Comparison of ENCODE assay signal across 8 mouse cellular contexts in genomic region chr14:14481840-14482239, GRCm38 (mm10).
DNase-seq lines count a peak whose midpoint lies in the region; ATAC-seq and TF ChIP-seq lines count a peak whose summit lies in the region.

No protein-coding gene starts in this region.

- no peak overlapping the region for H3K27ac ChIP-seq in heart, postnatal 0 days (ENCODE audit: low read depth)
- no peak overlapping the region for H3K27ac ChIP-seq in heart, embryonic 10.5 days
- no peak overlapping the region for H3K27ac ChIP-seq in embryonic facial prominence, embryonic 14.5 days (replicated peaks; ENCODE audit: low read depth, low read length)

- H3K4me3 ChIP-seq in heart, postnatal 0 days (ENCODE audit: low read depth, low read length): no peak overlapping the region
- H3K4me3 ChIP-seq in heart, embryonic 10.5 days: no peak overlapping the region
- no peak overlapping the region for H3K4me3 ChIP-seq in embryonic facial prominence, embryonic 14.5 days (ENCODE audit: low read depth, low read length)

- H3K4me1 ChIP-seq in heart, postnatal 0 days (ENCODE audit: control insufficient read depth, insufficient read depth): no peaks in the 10 kb centered on the region
- no peaks in the 10 kb centered on the region for H3K4me1 ChIP-seq in heart, embryonic 10.5 days
- H3K4me1 ChIP-seq in embryonic facial prominence, embryonic 14.5 days (ENCODE audit: control insufficient read depth, insufficient read depth, low read length): no peaks in the 10 kb centered on the region

- DNase-seq in heart, postnatal 0 days (ENCODE audit: low spot score): peak; percentile 10
- no peak for DNase-seq in heart, embryonic 10.5 days (ENCODE audit: low spot score)
- peak; percentile 9 for DNase-seq in thymus, postnatal 25 days
- DNase-seq in thymus, postnatal 36 days: no peak
- peak; percentile 45 for DNase-seq in embryonic facial prominence, embryonic 14.5 days (ENCODE audit: low spot score)
- DNase-seq in layer of hippocampus, adult 9-11 months: peak; percentile 18
- peak; percentile 24 for DNase-seq in retina, postnatal 1 day
- no peak for DNase-seq in urinary bladder, postnatal 4 days (ENCODE audit: low spot score in 2 of 2)

- no peak overlapping the region for H3K4me2 ChIP-seq in heart, postnatal 0 days (ENCODE audit: low read depth, low read length)
- no peak overlapping the region for H3K4me2 ChIP-seq in embryonic facial prominence, embryonic 14.5 days (ENCODE audit: low read depth, low read length)

- TF ChIP-seq EP300 in heart, postnatal 0 days (IDR thresholded peaks at IDR 0.05; ENCODE audit: low read depth): no peak

- no peaks in the 10 kb centered on the region for H3K36me3 ChIP-seq in heart, postnatal 0 days (replicated peaks; ENCODE audit: control insufficient read depth, insufficient read depth, low read length)
- no peaks in the 10 kb centered on the region for H3K36me3 ChIP-seq in heart, embryonic 10.5 days
- H3K36me3 ChIP-seq in embryonic facial prominence, embryonic 14.5 days (ENCODE audit: control insufficient read depth, insufficient read depth, low read length): no peaks in the 10 kb centered on the region

- peak; percentile 56 for TF ChIP-seq CTCF in heart, postnatal 0 days (IDR thresholded peaks at IDR 0.05; ENCODE audit: low read depth)

- H3K9ac ChIP-seq in heart, postnatal 0 days (replicated peaks; ENCODE audit: low read depth, low read length): no peak overlapping the region
- no peak overlapping the region for H3K9ac ChIP-seq in embryonic facial prominence, embryonic 14.5 days (ENCODE audit: low read depth, low read length)

- ATAC-seq in heart, postnatal 0 days (ENCODE audit: insufficient read depth, low read depth): no peak
- ATAC-seq in embryonic facial prominence, embryonic 14.5 days (ENCODE audit: low read depth): no peak

- 39% methylated on average over 1 of the region's 1 CpGs for WGBS in heart, postnatal 0 days
- WGBS in heart, embryonic 10.5 days: 66% methylated on average over 1 of the region's 1 CpGs
- 79% methylated on average over 1 of the region's 1 CpGs for WGBS in embryonic facial prominence, embryonic 14.5 days

- no peaks in the 10 kb centered on the region for H3K27me3 ChIP-seq in heart, postnatal 0 days (ENCODE audit: control insufficient read depth, insufficient read depth, low read length)
- H3K27me3 ChIP-seq in heart, embryonic 10.5 days (ENCODE audit: insufficient read depth, poor library complexity, severe bottlenecking): no peaks in the 10 kb centered on the region
- H3K27me3 ChIP-seq in embryonic facial prominence, embryonic 14.5 days (replicated peaks; ENCODE audit: control insufficient read depth, insufficient read depth, low read length): no peaks in the 10 kb centered on the region

- no peaks in the 10 kb centered on the region; the same call in 1 of the 2 replicates for H3K9me3 ChIP-seq in heart, postnatal 0 days (replicated peaks; ENCODE audit: control insufficient read depth, low read length)
- no peaks in the 10 kb centered on the region for H3K9me3 ChIP-seq in heart, embryonic 10.5 days
- no peaks in the 10 kb centered on the region for H3K9me3 ChIP-seq in embryonic facial prominence, embryonic 14.5 days (ENCODE audit: control insufficient read depth, low read length)

Comparison
In these comparisons a context has a peak if more than half of its experiments do, and no peak if none do; other contexts are left out.
1. DNase-seq: peak in heart, postnatal 0 days (single experiment), thymus, postnatal 25 days (single experiment), embryonic facial prominence, embryonic 14.5 days (single experiment), layer of hippocampus, adult 9-11 months (single experiment) and retina, postnatal 1 day (single experiment); none in heart, embryonic 10.5 days (single experiment), thymus, postnatal 36 days (0 of 2) and urinary bladder, postnatal 4 days (0 of 2).